ENCODE assay signal across 17 mouse cellular contexts in the genomic region with DNA sequence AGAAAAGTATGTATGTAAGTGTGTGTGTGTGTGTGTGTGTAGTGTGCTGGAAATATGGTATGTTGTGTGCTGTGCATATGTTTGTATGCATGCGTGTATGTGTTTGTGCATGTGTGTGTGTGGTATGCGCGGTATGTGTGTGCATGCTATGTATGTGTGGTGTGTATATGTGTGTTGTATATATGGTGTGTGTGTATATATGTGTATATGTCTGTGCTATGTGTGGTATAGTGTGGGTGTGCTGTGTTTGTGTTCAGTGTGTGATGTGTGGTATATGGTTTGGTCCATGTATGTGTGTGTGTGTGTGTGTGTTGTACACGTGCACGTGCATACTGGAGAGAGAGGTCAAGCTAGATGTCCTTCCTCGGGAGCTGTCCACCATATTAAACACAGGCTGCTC.
"Had no signal": no experiment of that assay in that cellular context is flagged by ENCODE, and none has a peak within 500 bp of the region (broad histone marks: within the 10 kb centered on the region; RNA-seq: fewer than 3 reads in every experiment).

No protein-coding gene starts in this region.

- H3K27me3 ChIP-seq: lung, embryonic 15.5 days; megakaryocyte, embryonic 14.5 days; midbrain, embryonic 13.5 days; midbrain, embryonic 15.5 days; neural tube, embryonic 12.5 days; stomach, embryonic 15.5 days had no signal

- ATAC-seq: lung, postnatal 0 days; midbrain, embryonic 13.5 days; midbrain, embryonic 15.5 days had no signal

- H3K4me1 ChIP-seq: lung, embryonic 15.5 days; midbrain, embryonic 15.5 days; neural tube, embryonic 12.5 days; stomach, embryonic 15.5 days had no signal

- H3K9ac ChIP-seq: lung, embryonic 15.5 days; midbrain, embryonic 13.5 days; midbrain, embryonic 15.5 days; neural tube, embryonic 12.5 days; stomach, embryonic 15.5 days had no signal

- H3K4me2 ChIP-seq: lung, embryonic 15.5 days; midbrain, embryonic 11.5 days; midbrain, embryonic 13.5 days; midbrain, embryonic 15.5 days; neural tube, embryonic 12.5 days; stomach, embryonic 15.5 days had no signal

- H3K9me3 ChIP-seq: lung, embryonic 15.5 days; megakaryocyte, embryonic 14.5 days; midbrain, embryonic 13.5 days; midbrain, embryonic 15.5 days; neural tube, embryonic 12.5 days; stomach, embryonic 15.5 days had no signal

- H3K27ac ChIP-seq: lung, embryonic 15.5 days; macrophage; midbrain, embryonic 13.5 days; midbrain, embryonic 15.5 days; neural tube, embryonic 12.5 days; stomach, embryonic 15.5 days; stomach, postnatal 0 days had no signal

- DNase-seq: lung, adult 2 months; lung, postnatal 14 days; lung, postnatal 36 days; right cerebral cortex, postnatal 14 days; thymus, adult 2 months; thymus, postnatal 25 days; thymus, postnatal 4 days had no signal

- H3K4me3 ChIP-seq: lung, embryonic 15.5 days; megakaryocyte, embryonic 14.5 days; midbrain, embryonic 13.5 days; midbrain, embryonic 15.5 days; neural tube, embryonic 12.5 days; stomach, embryonic 15.5 days had no signal

- H3K36me3 ChIP-seq: lung, embryonic 15.5 days; midbrain, embryonic 13.5 days; midbrain, embryonic 15.5 days; neural tube, embryonic 12.5 days; stomach, embryonic 15.5 days had no signal
